Mouse (Mus musculus): ENCODE measurements around the gene Cwf19l2.
"Not testable (repeated sequence)": the region's sequence is repeated elsewhere in the genome, so short reads cannot be mapped to it uniquely, and the experiment has no call there.

Cwf19l2 gene

GRCm38 (mm10) chr9:3403251-3404208, at the start of gene Cwf19l2:
Cwf19l2 (plus strand) TSS chr9:3403592.
- peak; percentile 94 for DNase-seq (ENCODE audit: low read depth, low spot score)

- DNase-seq (ENCODE audit: low read depth, low spot score) = not testable (repeated sequence)
Measured at GRCm38 (mm10) chr9:3376323-3376722, 27.1 kb upstream of the Cwf19l2 start.

- peak; percentile 54 for DNase-seq (ENCODE audit: low read depth, low spot score)
Measured at GRCm38 (mm10) chr9:3404372-3404771, 980 bp downstream of the Cwf19l2 start.

- DNase-seq (ENCODE audit: low read depth, low spot score) = not testable (repeated sequence)
Measured at GRCm38 (mm10) chr9:3439555-3440300, 36.3 kb downstream of the Cwf19l2 start.

GRCm38 (mm10) chr9:3471897-3472296, 68.5 kb downstream of the Cwf19l2 start:
- no peak for DNase-seq (ENCODE audit: low read depth, low spot score)

- peak; percentile 11 for DNase-seq (ENCODE audit: low read depth, low spot score)
Measured at GRCm38 (mm10) chr9:3518645-3519044, 115.3 kb downstream of the Cwf19l2 start.

- DNase-seq (ENCODE audit: low read depth, low spot score) = no peak
Measured at GRCm38 (mm10) chr9:3519178-3519577, 115.8 kb downstream of the Cwf19l2 start.

GRCm38 (mm10) chr9:3521031-3521430, 117.6 kb downstream of the Cwf19l2 start:
- DNase-seq (ENCODE audit: low read depth, low spot score) = no peak
